Mouse (Mus musculus): ENCODE measurements around the gene Lingo1. TPM values are rescaled to one million over a fixed set of nuclear protein-coding genes. Genes with fewer than 3 reads are reported as not detected.

The Lingo1 gene
- polyA plus RNA-seq, 1 experiment from 2014 or later = 1.3 TPM

DNA sequence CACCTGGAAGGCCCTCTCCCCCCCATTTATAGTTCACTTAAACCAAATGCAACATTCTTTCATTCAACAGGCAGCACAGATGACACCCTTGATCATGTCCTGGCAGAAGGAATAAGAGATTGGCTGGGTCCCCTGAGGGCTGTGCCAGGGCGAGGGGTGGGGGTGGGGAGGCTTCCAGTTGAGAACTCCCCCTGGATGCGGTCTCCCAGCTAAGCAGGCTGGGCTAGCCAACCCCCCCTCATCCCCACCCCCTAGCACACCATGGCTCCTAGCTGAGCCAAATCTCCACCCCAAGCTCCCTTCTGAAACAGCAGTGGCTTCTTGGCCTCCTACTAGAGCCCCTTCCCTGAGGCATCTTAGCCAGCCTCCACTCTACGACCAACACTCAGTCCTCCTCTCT, 133.9 kb downstream of the Lingo1 start:
- no peak overlapping the region for H3K9ac ChIP-seq (replicated peaks; ENCODE audit: low read depth)
- DNase-seq (ENCODE audit: low spot score) = no peak

DNA sequence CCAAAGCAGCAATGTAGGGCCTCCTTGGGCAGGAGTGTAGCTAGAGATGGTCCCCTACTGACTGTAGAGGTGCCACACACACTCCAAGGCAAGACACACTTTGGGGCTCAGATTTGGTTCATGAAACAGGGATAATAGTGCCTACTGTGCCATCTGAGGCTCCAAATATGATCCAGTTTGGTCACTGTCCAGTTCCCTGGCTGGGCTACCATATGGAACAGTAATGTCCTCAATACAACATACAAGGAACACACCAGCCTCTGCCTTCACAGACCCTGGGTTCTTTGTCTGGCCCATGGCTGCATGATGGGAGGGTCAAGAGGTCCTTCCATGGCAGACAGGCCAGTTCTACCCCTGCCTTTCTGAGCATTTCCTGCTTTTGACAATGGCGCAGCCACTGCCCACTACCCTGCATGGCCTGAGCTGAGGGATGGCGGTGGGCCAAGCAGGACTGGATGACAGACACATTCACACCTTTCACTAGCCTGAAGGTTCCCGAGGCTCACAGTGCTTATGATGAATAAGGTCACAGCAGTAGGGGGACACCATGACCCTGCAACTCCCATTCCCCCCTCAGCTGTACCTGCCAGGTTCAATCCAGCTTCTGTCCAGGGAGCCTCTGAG, 134.9 kb downstream of the Lingo1 start:
- no peak overlapping the region for H3K4me2 ChIP-seq (replicated peaks; ENCODE audit: low read depth, low read length)
- H3K9me3 ChIP-seq (ENCODE audit: low read length) = no peaks in the 10 kb centered on the region
- H3K27me3 ChIP-seq (replicated peaks; ENCODE audit: insufficient read depth, low read length) = no peaks in the 10 kb centered on the region
- DNase-seq (ENCODE audit: low spot score) (no peak), ATAC-seq (no peak)
- no peaks in the 10 kb centered on the region for H3K36me3 ChIP-seq (ENCODE audit: insufficient read depth, low read length)
- H3K4me3 ChIP-seq (ENCODE audit: low read depth, low read length) = no peak overlapping the region
- no peaks in the 10 kb centered on the region for H3K4me1 ChIP-seq (ENCODE audit: insufficient read depth, low read depth, low read length)
- H3K27ac ChIP-seq (ENCODE audit: low read length) = no peak overlapping the region
- TF ChIP-seq EP300 (IDR thresholded peaks at IDR 0.05) (no peak), CTCF (IDR thresholded peaks at IDR 0.05) (no peak)
- no peak overlapping the region for H3K9ac ChIP-seq (replicated peaks; ENCODE audit: low read depth)
- 46% methylated on average over 3 of the region's 3 CpGs for WGBS

More for the DNA sequence above, 133.9 kb downstream of the Lingo1 start:
- no peaks in the 10 kb centered on the region for H3K9me3 ChIP-seq (ENCODE audit: low read length)
- 67% methylated on average over 3 of the region's 3 CpGs for WGBS
- no peak overlapping the region for H3K4me3 ChIP-seq (ENCODE audit: low read depth, low read length)
- ATAC-seq = no peak
- H3K36me3 ChIP-seq (ENCODE audit: insufficient read depth, low read length) = no peaks in the 10 kb centered on the region
- H3K4me1 ChIP-seq (ENCODE audit: insufficient read depth, low read depth, low read length) = no peaks in the 10 kb centered on the region
- no peak overlapping the region for H3K4me2 ChIP-seq (replicated peaks; ENCODE audit: low read depth, low read length)
- TF ChIP-seq CTCF (IDR thresholded peaks at IDR 0.05) = no peak
- no peak for TF ChIP-seq EP300 (IDR thresholded peaks at IDR 0.05)
- no peak overlapping the region for H3K27ac ChIP-seq (ENCODE audit: low read length)
- no peaks in the 10 kb centered on the region for H3K27me3 ChIP-seq (replicated peaks; ENCODE audit: insufficient read depth, low read length)

GRCm38 (mm10) chr9:56658580-56658979, 137.7 kb downstream of the Lingo1 start:
- no peak overlapping the region for H3K9ac ChIP-seq (replicated peaks; ENCODE audit: low read depth)
- H3K9me3 ChIP-seq (ENCODE audit: low read length) = no peaks in the 10 kb centered on the region
- H3K4me2 ChIP-seq (replicated peaks; ENCODE audit: low read depth, low read length) = no peak overlapping the region
- ATAC-seq (no peak), DNase-seq (ENCODE audit: low spot score) (no peak)
- no peak for TF ChIP-seq CTCF (IDR thresholded peaks at IDR 0.05)
- no peak for TF ChIP-seq EP300 (IDR thresholded peaks at IDR 0.05)
- no peak overlapping the region for H3K27ac ChIP-seq (ENCODE audit: low read length)
- H3K27me3 ChIP-seq (replicated peaks; ENCODE audit: insufficient read depth, low read length) = no peaks in the 10 kb centered on the region
- H3K4me1 ChIP-seq (ENCODE audit: insufficient read depth, low read depth, low read length) = no peaks in the 10 kb centered on the region
- no peaks in the 10 kb centered on the region for H3K36me3 ChIP-seq (ENCODE audit: insufficient read depth, low read length)
- H3K4me3 ChIP-seq (ENCODE audit: low read depth, low read length) = no peak overlapping the region
- 65% methylated on average over 4 of the region's 4 CpGs for WGBS

DNA sequence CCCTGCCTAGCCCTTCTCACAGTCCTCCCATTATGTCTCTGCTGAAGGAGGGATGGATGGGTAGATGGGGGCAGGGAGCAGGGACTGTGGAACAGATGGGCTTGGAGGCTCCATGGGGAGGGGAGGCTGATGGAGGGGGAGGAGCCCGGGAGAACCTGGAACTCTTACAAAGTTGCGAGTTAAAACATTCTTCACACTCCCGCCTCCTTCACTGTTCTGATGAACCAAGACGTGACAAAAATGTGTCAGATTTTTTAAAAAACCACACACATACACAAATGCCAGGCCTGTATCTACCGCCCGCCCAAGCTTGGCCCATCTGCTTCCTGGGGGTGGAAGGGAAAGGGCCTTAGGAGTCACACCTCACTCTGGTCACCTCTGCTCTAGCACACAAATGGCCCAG, 138.3 kb downstream of the Lingo1 start:
- ATAC-seq (no peak), DNase-seq (ENCODE audit: low spot score) (no peak)
- Histone ChIP-seq H3K27ac (ENCODE audit: low read length) (no peak overlapping the region), H3K4me3 (ENCODE audit: low read depth, low read length) (no peak overlapping the region), H3K27me3 (replicated peaks; ENCODE audit: insufficient read depth, low read length) (no peaks in the 10 kb centered on the region), H3K9me3 (ENCODE audit: low read length) (no peaks in the 10 kb centered on the region), H3K9ac (replicated peaks; ENCODE audit: low read depth) (no peak overlapping the region), H3K4me1 (ENCODE audit: insufficient read depth, low read depth, low read length) (no peaks in the 10 kb centered on the region), H3K4me2 (replicated peaks; ENCODE audit: low read depth, low read length) (no peak overlapping the region), H3K36me3 (ENCODE audit: insufficient read depth, low read length) (no peaks in the 10 kb centered on the region)
- TF ChIP-seq EP300 (IDR thresholded peaks at IDR 0.05) (no peak), CTCF (IDR thresholded peaks at IDR 0.05) (no peak)
- 69% methylated on average over 6 of the region's 6 CpGs for WGBS

DNA sequence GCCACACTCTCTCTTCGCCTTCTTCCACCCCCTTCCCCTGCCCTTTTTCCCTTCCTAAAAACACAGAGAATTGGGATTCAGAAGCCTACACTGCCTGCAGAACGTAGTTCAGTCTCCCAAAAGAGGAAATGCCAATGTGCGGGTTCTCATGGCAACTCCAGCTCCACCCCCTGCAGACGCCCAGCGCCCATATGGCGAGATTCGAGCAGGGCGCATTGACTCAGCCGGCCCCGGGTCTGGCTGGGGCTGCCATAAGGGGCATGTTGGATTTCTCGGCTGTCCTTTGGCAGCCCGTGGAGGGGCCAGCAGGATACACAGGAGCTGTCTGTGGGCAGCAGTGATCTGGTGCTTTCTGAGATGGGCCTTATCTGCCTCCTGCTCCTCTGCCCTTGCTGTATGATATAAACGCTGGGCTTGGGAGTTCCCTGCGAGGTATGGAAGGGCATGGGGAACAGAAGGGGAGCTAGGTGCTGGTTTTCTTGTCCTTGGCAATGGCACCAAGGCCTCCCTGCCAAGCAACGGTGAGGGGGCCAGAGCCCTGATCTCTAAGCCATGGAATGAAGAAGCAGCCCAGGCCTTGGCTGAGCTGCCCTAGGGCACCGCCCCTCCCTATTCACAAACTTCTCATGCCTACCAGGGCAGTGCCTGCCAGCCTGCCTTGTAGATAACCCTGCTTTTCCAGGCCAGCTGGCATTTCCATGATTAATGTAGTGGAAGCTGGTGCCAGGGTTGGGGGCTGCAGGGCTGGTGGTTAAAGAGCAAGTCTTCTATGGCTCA, 139.3 kb downstream of the Lingo1 start:
- DNase-seq (ENCODE audit: low spot score) (no peak), ATAC-seq (no peak)
- Histone ChIP-seq H3K36me3 (ENCODE audit: insufficient read depth, low read length) (no peaks in the 10 kb centered on the region), H3K4me2 (replicated peaks; ENCODE audit: low read depth, low read length) (no peak overlapping the region), H3K9ac (replicated peaks; ENCODE audit: low read depth) (no peak overlapping the region), H3K4me3 (ENCODE audit: low read depth, low read length) (no peak overlapping the region), H3K4me1 (ENCODE audit: insufficient read depth, low read depth, low read length) (no peaks in the 10 kb centered on the region), H3K9me3 (ENCODE audit: low read length) (no peaks in the 10 kb centered on the region), H3K27ac (ENCODE audit: low read length) (no peak overlapping the region), H3K27me3 (replicated peaks; ENCODE audit: insufficient read depth, low read length) (no peaks in the 10 kb centered on the region)
- WGBS = 45% methylated on average over 16 of the region's 16 CpGs
- TF ChIP-seq EP300 (IDR thresholded peaks at IDR 0.05) = no peak
- no peak for TF ChIP-seq CTCF (IDR thresholded peaks at IDR 0.05)

DNA sequence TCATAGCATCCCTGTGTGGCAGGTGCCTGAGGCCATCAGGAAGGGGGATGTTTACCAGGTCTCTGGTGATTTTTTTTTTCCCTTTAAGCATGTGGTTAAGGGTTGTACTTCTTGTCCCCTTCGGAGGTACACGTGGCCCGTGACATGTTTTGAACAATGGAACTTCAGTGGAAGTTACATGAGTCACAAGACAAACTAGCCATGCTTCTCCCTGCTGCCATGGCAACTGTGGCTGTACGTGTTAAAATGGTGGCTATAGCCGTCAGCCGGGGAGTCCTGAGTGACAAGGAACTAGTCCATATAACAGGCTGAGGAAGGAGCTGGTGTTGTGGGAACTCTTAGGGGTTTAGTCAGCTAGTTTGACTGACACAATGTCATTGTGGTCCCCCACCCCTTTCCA, 141.1 kb downstream of the Lingo1 start:
- no peaks in the 10 kb centered on the region for H3K4me1 ChIP-seq (ENCODE audit: insufficient read depth, low read depth, low read length)
- H3K27me3 ChIP-seq (replicated peaks; ENCODE audit: insufficient read depth, low read length) = no peaks in the 10 kb centered on the region
- ATAC-seq (peak; percentile 32), DNase-seq (ENCODE audit: low spot score) (peak; percentile 44)
- no peak overlapping the region for H3K9ac ChIP-seq (replicated peaks; ENCODE audit: low read depth)
- TF ChIP-seq EP300 (IDR thresholded peaks at IDR 0.05) (no peak), CTCF (IDR thresholded peaks at IDR 0.05) (no peak)
- 31% methylated on average over 6 of the region's 6 CpGs for WGBS
- H3K9me3 ChIP-seq (ENCODE audit: low read length) = no peaks in the 10 kb centered on the region
- H3K4me3 ChIP-seq (ENCODE audit: low read depth, low read length) = no peak overlapping the region
- no peaks in the 10 kb centered on the region for H3K36me3 ChIP-seq (ENCODE audit: insufficient read depth, low read length)
- H3K27ac ChIP-seq (ENCODE audit: low read length) = no peak overlapping the region
- H3K4me2 ChIP-seq (replicated peaks; ENCODE audit: low read depth, low read length) = no peak overlapping the region
